Mouse (Mus musculus) A20 (cell line): ENCODE measurements around the gene Fbxw21.

Experiments used
- DNase-seq: peaks from one replicate; pipeline ENCODE4 v3.0.0-alpha.2; 2011; ENCODE audit warnings: low read depth, low spot score

Gene Fbxw21

DNA sequence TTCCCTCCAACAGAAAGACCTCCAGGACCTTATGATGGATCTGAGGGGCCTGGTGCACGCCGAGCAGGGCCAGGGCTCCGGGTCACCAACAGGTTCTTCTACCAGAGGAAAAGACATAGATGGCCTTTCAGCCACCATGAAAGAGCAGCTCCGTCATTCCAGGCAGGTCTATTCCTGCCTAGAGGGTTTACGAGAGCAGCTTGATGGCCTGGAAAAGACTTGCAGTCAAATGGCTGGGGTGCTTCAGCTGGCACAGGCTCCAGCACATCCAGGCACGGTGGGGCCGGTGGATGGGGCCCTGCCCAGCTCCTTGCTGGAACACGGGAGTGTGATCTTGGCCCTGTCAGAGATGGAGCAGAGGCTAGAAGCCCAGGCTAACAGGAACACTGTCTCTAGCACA lies 70.0 kb downstream of the Fbxw21 start:
- no peak for DNase-seq

DNA sequence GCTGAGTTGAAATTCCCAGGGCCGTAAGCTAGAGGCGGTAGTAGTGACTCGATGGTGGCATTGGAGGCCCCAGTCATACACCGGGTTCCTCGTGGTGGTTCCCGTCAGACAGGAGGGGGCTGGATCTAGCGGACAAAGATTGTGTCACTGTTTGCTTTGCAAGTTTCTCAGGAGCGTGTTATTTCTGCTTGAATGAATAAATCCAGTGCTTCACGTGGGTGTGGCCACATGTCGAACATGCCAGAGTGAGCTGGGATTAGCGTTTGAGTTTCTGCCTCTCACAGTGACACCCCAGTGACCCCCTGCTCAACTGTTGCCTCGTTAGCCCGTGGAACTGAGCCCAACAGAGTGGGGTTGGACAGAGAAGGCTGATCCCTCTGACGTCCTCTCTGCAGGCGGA lies 71.4 kb downstream of the Fbxw21 start:
- no peak for DNase-seq
